Mouse (Mus musculus) hematopoietic stem cell, adult 5-6 weeks (primary cell): Measurements from ENCODE around the gene H2al3. TPM values are rescaled to one million over a fixed set of nuclear protein-coding genes. Genes with fewer than 3 reads are reported as not detected.

Experiments used
- ATAC-seq, 2 experiments: fragments of 125-278 bp in 1 of 2; replicated peaks in 1 of 2; 2 replicates each; pipeline ENCODE4 v1.8.0; 2016 to 2017; ENCODE audit warnings: inconsistent platforms in 2 of 2, mild to moderate bottlenecking in 2 of 2, moderate number of reproducible peaks in 2 of 2, low read depth in 1 of 2, moderate TSS enrichment in 1 of 2; ENCODE audit not compliant: low FRiP score in 2 of 2, poor library complexity in 2 of 2, severe bottlenecking in 2 of 2, insufficient read depth in 1 of 2, low TSS enrichment in 1 of 2
- total RNA-seq: library from RNA; stranded (forward); fragments of 172-1452, 232-1000 nt; gene quantifications from 2 replicates; pipeline ENCODE4 v1.2.3, GENCODE M21; 2017

Gene H2al3
- total RNA-seq = not detected in 2 replicates

GRCm38 (mm10) chrX:9849403-9849802 is at the start of gene H2al3:
Gene H2al3 (plus strand): TSS chrX:9849703.
- no peak for ATAC-seq

- ATAC-seq = no peak
Observed at GRCm38 (mm10) chrX:9810101-9810500, 39.4 kb upstream of the H2al3 start.

GRCm38 (mm10) chrX:9812469-9812868 is 37.0 kb upstream of the H2al3 start:
- ATAC-seq = no peak

GRCm38 (mm10) chrX:9834779-9835178 is 14.7 kb upstream of the H2al3 start:
- ATAC-seq = no peak

- no peak for ATAC-seq
Observed at GRCm38 (mm10) chrX:9846628-9847027, 2.9 kb upstream of the H2al3 start, which contains the start of gene Hypm. Gene Hypm (plus strand): TSS chrX:9846928.

DNA sequence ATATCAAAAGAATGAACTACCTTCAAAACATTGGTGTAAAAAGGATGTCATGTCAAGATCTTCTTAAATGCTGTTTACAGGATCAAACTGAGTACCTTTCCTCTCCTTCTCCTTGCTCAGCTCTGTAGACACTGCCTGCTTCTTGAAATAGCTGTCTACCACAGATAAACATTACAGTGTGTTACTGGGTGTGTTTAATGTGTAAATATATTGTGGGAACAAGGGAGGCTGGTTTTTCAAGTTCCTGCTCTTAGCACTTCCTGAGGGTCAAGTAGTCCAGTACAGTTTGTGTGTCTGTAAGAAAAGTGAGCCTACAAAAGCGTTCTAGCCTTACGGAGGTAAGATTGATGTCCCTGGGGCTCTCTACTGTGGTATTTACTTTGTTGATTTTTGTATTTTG is 12.4 kb downstream of the H2al3 start:
- ATAC-seq = no peak

GRCm38 (mm10) chrX:9875519-9875918 is 26.0 kb downstream of the H2al3 start:
- ATAC-seq = no peak

DNA sequence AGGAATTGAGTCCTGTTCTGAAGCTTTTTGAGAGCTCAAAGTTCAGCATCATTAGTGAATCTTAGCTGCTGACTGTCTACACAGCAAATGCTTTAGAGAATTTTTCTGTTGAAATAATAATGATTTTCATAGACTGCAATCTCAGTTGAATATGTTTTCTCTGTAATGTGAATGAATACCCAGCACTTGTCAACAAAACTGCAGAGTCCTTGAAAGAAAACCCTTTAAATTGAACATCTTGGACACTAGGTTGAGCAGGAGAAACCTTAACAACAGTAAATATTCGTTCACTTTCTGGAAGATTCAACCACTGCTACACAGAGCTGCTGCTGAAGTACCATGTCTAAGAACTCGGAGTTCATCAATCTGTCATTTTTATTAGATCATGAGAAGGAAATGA is 35.8 kb downstream of the H2al3 start, which contains the start of gene Sytl5:
Gene Sytl5, plus strand, starts transcription at position 301 of the 400 bp plus-strand sequence.
- no peak for ATAC-seq

Other genes with a start within 250 kb of the H2al3 start
- 107 and 116 TPM in 2 replicates for gene Dynlt3, start 186.7 kb upstream of the H2al3 start, total RNA-seq
- gene Hypm, start 2.8 kb upstream of the H2al3 start, total RNA-seq = not detected in 2 replicates
- gene Sytl5, start 35.9 kb downstream of the H2al3 start, total RNA-seq = 1.8 and 3.5 TPM in 2 replicates